Mouse (Mus musculus): ENCODE measurements around the gene Gm10803.

Gene Gm10803

DNA sequence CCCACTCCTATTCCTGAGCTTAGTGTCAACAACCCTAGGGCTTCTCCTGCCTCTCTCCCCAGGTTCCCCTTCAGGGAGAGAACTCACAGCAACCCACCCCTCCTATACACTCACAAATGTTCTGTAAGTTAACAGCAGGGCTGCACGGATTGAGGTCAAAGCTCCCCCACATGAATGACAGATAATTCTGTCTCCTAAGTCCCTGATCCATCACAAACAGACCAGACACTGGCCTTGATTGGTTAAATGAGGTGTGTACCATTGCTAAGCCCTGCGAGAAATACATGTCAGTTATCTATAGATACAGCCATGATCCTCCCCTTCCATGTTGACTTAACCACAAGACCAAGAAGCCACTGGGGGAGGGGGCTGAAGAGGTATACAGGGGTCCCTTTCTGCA is 31.3 kb downstream of the Gm10803 start:
- no peak for DNase-seq (ENCODE audit: extremely low spot score, low spot score)

DNA sequence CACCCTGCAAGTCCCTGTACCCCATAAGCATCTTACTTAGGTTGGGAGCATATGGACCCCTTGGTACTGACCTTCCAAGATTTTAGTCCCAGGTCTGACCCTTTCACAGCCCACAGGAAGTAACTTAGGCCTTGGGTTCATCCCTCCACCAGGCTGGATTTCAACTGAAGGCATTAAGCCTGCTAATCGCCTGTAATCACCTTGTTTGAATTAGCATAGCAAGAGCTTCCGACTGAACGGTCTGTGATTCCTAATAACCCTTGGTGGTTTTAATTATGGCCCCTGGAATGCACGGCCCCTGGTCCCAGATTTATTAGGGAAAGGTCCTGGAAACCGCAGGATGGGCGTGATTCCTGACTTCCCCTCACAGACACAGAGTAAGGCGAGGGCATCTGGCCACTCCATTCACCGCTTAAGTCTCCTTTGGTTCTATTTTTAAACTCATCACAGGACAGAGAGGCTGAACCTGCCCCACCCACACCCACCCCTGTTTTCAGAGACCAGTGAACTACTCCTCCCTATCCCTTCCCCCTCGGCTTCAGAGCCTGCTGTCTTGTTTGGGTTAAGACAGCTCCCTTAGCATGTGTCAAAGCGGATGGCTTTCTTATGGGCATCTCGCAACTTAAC is 31.9 kb downstream of the Gm10803 start:
- DNase-seq (ENCODE audit: extremely low spot score, low spot score): no peak

DNA sequence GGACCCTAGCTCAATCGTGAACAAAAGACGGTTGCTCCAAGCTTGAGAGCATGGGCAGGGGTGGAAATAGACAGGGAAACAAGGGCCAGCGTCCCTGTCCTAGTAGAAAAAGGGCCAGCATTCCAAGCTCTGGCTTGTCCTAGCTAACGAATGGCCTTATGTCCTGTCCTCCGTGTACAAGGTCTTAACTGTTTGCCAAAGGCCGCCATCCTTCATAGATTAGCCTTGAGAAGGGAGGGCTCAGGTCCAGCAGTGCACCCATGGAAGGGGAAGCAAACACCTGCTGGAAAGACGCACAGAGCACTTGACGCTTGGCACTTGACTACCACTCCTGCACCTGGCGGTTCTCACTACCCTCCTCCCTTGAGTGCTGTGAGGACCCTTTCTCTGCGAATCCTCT is 32.8 kb downstream of the Gm10803 start:
- no peak for DNase-seq (ENCODE audit: extremely low spot score, low spot score)

DNA sequence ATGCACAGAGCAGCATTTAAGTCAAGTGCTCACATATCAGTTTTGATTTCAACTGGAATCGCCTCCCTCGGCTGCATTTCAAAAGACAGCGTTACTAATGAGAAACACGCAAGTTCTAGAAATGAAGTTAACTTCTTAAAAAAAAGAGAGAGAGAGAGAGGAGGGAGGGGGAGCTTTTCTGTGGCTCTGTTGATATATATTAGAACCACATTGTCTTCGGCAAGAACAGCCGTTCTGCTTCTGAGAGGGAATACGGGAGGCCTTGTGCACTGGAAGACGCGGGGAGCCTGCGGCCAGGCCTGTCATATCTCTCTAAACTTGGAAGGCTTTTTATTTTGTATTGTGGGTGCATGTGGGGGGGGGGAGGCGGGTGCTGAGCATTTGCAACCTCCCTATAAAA is 36.8 kb downstream of the Gm10803 start:
- no peak for DNase-seq (ENCODE audit: extremely low spot score, low spot score)

DNA sequence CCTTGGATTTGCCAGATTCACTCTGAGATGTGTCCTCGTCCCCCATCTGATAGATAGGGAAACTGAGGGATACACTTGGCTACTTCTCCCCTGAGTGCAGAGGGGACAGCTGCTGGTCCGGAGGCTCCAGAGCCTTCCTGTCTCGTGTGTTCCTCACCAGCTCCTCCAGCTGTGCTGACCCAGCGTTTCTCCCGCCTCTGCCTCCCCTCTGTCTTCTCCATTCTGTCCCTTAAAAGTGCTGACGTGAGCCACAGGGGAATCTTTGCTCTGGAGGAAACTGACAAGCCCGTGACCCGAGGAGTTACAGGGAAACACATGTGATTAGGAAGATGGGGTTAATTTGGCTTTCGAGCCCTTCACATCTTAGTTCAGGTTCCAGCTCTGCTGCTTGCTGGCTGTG is 39.4 kb downstream of the Gm10803 start:
- no peak for DNase-seq (ENCODE audit: extremely low spot score, low spot score)

DNA sequence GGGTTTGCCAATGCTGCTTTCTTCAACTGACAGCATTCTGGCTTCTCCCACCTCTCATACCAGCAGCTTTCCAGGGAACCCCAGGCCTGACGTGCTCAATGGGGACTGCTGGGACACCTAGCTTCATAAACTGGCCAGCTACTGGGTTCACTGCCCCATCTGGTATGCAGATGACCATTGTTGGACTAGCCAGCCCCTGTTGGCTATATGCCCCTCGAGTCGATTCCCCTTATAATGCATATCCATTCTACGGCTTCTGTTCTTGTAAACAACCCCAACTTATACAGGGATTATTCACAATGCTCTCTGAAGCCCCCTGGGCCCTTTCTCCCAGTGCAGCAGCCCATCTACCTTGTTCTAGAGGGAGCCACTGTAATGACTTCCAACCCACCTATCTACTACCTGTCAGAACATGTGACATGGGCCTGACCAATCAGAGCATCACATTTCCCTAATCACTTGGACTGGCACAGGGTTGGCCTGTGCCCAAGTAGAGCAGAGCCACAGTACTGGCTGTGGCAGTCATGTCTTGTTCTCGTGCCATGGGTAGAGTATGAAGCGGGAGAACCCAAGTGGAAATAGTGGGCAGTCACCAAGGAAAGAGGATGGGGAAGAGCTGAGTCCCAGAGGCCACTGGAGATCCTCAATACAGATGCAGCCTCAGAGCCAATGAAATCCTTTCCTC is 44.4 kb downstream of the Gm10803 start:
- no peak for DNase-seq (ENCODE audit: extremely low spot score, low spot score)

DNA sequence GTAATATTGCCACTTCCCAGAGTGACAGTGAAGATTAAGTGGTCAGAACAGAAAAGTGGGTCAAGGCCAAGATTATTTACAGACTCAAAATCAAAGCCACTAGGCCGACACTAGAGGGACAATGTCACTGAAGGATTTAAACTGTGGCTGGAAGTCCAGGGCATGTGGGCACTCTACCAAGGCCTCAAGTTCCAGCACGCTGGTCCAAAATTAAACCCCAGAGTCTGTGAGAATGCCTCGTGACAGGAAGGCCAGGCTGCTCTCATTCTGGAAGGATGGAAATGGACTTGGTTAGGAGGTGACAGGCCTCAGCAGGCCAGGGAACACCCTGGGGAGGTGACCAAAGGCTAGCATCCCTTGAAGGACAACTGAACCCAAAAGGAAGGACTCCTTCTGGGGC is 48.4 kb downstream of the Gm10803 start:
- no peak for DNase-seq (ENCODE audit: extremely low spot score, low spot score)

DNA sequence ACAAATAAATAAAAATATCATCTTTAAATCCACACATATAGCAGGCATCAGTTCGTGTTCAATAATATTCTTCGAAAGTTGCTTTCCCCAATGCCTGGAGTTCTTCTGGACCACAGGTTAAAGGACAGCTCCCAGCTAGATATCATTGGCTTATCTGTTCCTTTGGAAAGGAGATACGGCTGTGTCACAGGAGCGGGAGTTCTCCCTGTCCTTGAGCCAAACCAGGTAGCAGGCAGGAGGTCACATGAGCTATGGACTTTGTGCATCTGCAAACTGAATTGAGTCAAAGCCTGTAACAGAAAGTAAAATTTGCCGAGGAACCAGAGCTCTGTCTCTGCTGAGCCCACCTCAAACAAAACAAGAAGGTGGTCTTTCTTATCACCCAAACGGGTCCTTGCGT is 52.7 kb downstream of the Gm10803 start:
- no peak for DNase-seq (ENCODE audit: extremely low spot score, low spot score)
